Comparison of ENCODE assay signal across 9 mouse cellular contexts in genomic region chr13:21714725-21715124, GRCm38 (mm10). TPM values are rescaled to one million over a fixed set of nuclear protein-coding genes. Genes with fewer than 3 reads are reported as not detected.
DNase-seq lines count a peak whose midpoint lies in the region; ATAC-seq and TF ChIP-seq lines count a peak whose summit lies in the region.
"Had no signal": no experiment of that assay in that cellular context is flagged by ENCODE, and none has a peak within 500 bp of the region (broad histone marks: within the 10 kb centered on the region; RNA-seq: fewer than 3 reads in every experiment).

No protein-coding gene starts in this region.

- TF ChIP-seq CTCF in gastrocnemius, adult 2 months (IDR thresholded peaks at IDR 0.05) = peak; percentile 97

- no peaks in the 10 kb centered on the region for H3K27me3 ChIP-seq in intestine, embryonic 14.5 days (replicated peaks; ENCODE audit: control insufficient read depth, insufficient read depth, low read length)
- H3K27me3 ChIP-seq in limb, embryonic 11.5 days (ENCODE audit: control insufficient read depth, insufficient read depth, low read length) = no peaks in the 10 kb centered on the region
- H3K27me3 ChIP-seq in midbrain, embryonic 12.5 days = no peaks in the 10 kb centered on the region

- no peaks in the 10 kb centered on the region for H3K9me3 ChIP-seq in intestine, embryonic 14.5 days (ENCODE audit: control insufficient read depth, low read length)
- H3K9me3 ChIP-seq in limb, embryonic 11.5 days (ENCODE audit: control insufficient read depth, low read length) = no peaks in the 10 kb centered on the region
- H3K9me3 ChIP-seq in midbrain, embryonic 12.5 days = no peaks in the 10 kb centered on the region

- H3K4me2 ChIP-seq in intestine, embryonic 14.5 days (ENCODE audit: low read length) = peak overlapping the region; percentile 91
- H3K4me2 ChIP-seq in limb, embryonic 11.5 days (ENCODE audit: low read depth, severe bottlenecking) = peak overlapping the region; percentile 77
- peak overlapping the region; percentile 85 for H3K4me2 ChIP-seq in midbrain, embryonic 12.5 days (replicated peaks)

- H3K4me1 ChIP-seq in intestine, embryonic 14.5 days (replicated peaks; ENCODE audit: control insufficient read depth, insufficient read depth, low read length) = peaks cover 16% of the 10 kb centered on the region
- peaks cover 8% of the 10 kb centered on the region for H3K4me1 ChIP-seq in limb, embryonic 11.5 days (ENCODE audit: control insufficient read depth, insufficient read depth, low read length)
- peaks cover 23% of the 10 kb centered on the region for H3K4me1 ChIP-seq in midbrain, embryonic 12.5 days

- H3K36me3 ChIP-seq in intestine, embryonic 14.5 days (ENCODE audit: control insufficient read depth, insufficient read depth, low read length) = no peaks in the 10 kb centered on the region
- no peaks in the 10 kb centered on the region for H3K36me3 ChIP-seq in limb, embryonic 11.5 days (ENCODE audit: control insufficient read depth, insufficient read depth, low read length)
- no peaks in the 10 kb centered on the region for H3K36me3 ChIP-seq in midbrain, embryonic 12.5 days

- peak overlapping the region; percentile 73 for H3K9ac ChIP-seq in intestine, embryonic 14.5 days (ENCODE audit: low read length)
- no peak overlapping the region; the same call in 1 of the 2 replicates for H3K9ac ChIP-seq in limb, embryonic 11.5 days (ENCODE audit: low read length)
- peak overlapping the region; percentile 68 for H3K9ac ChIP-seq in midbrain, embryonic 12.5 days (replicated peaks)

- WGBS in intestine, embryonic 14.5 days = under 1% methylated on average over 7 of the region's 7 CpGs
- WGBS in limb, embryonic 11.5 days = 2% methylated on average over 7 of the region's 7 CpGs
- 3% methylated on average over 7 of the region's 7 CpGs for WGBS in midbrain, embryonic 12.5 days

- intact Hi-C loops in gastrocnemius, adult 2 months (cut with DNase I) = loop anchor here (1.0 to 10.0 kb wide), 7 partner anchors 20 to 1970 kb away; partner anchors contain the start of genes Hist1h1b, Hist1h2ac, Hist1h2af and Hist1h2ak

- H3K27ac ChIP-seq in gastrocnemius, adult 2 months = no peak overlapping the region
- H3K27ac ChIP-seq in intestine, embryonic 14.5 days (ENCODE audit: low read depth) = peak overlapping the region; percentile 98
- H3K27ac ChIP-seq in limb, embryonic 11.5 days (replicated peaks; ENCODE audit: low read depth, low read length) = peak overlapping the region; percentile 97
- H3K27ac ChIP-seq in midbrain, embryonic 12.5 days (replicated peaks) = peak overlapping the region; percentile 94

- ATAC-seq in intestine, embryonic 14.5 days (replicated peaks; ENCODE audit: low FRiP score, low TSS enrichment, low read depth) = 0 out of 2 replicates have a peak, but pooled peaks have one; percentile 7
- no peak for ATAC-seq in limb, embryonic 11.5 days (ENCODE audit: insufficient number of reproducible peaks, low FRiP score, low TSS enrichment, low read depth)
- no peak for ATAC-seq in midbrain, embryonic 12.5 days (ENCODE audit: low FRiP score, low read depth)

- peak overlapping the region; percentile 76 for H3K4me3 ChIP-seq in gastrocnemius, adult 2 months
- peak overlapping the region; percentile 50 for H3K4me3 ChIP-seq in intestine, embryonic 14.5 days (ENCODE audit: low read depth, low read length)
- peak overlapping the region; percentile 42 for H3K4me3 ChIP-seq in limb, embryonic 11.5 days (ENCODE audit: low read depth, low read length)
- peak overlapping the region; percentile 42 for H3K4me3 ChIP-seq in midbrain, embryonic 12.5 days

- DNase-seq in urinary bladder, postnatal 25 days (ENCODE audit: low spot score) = peak; percentile 46
- DNase-seq in urinary bladder, postnatal 4 days (ENCODE audit: low spot score in 2 of 2) = no peak
- peak; percentile 63 to 77 for DNase-seq in cerebellum, postnatal 36 days
- DNase-seq in gastrocnemius, adult 2 months = peak; percentile 40
- DNase-seq in intestine, embryonic 14.5 days (ENCODE audit: low spot score) = peak; percentile 68
- DNase-seq in limb, embryonic 11.5 days (ENCODE audit: low spot score) = peak; percentile 69
- peak; percentile 72 to 82 for DNase-seq in spleen, postnatal 4 days (ENCODE audit: low spot score in 2 of 2)

RNA-seq across cellular contexts. Expression of gene Hist1h2bl, which starts 1.2 kb away (rescaled TPM):
- total RNA-seq in gastrocnemius, adult 2 months (2021) = 1 to 10 TPM; 3.9 to 6.5 TPM
- 3.5 and 4.9 TPM in 2 replicates for polyA plus RNA-seq in intestine, embryonic 14.5 days (2014; fragmentation: Nextera tagmentation; extraction: Ambion mirVana)
- polyA plus RNA-seq in limb, embryonic 11.5 days (2014; fragmentation: Nextera tagmentation; extraction: Ambion mirVana) = 2.2 and 2.9 TPM in 2 replicates
- 2.2 and 3.1 TPM in 2 replicates for polyA plus RNA-seq in midbrain, embryonic 12.5 days (2016; fragmentation: Nextera tagmentation; extraction: Ambion mirVana)

RNA-seq across cellular contexts. Expression of gene Hist1h2ai, which starts 1.5 kb away (rescaled TPM):
- 1 to 10 TPM in 1 of 2 experiments, not detected in 1; 2.2 TPM for total RNA-seq in gastrocnemius, adult 2 months (2021)
- polyA plus RNA-seq in intestine, embryonic 14.5 days (2014; fragmentation: Nextera tagmentation; extraction: Ambion mirVana) = 26.2 and 47.7 TPM in 2 replicates
- polyA plus RNA-seq in limb, embryonic 11.5 days (2014; fragmentation: Nextera tagmentation; extraction: Ambion mirVana) = 16.9 and 20.4 TPM in 2 replicates
- 21.4 and 30.7 TPM in 2 replicates for polyA plus RNA-seq in midbrain, embryonic 12.5 days (2016; fragmentation: Nextera tagmentation; extraction: Ambion mirVana)

RNA-seq across cellular contexts. Expression of gene Hist1h3h, which starts 2.7 kb away (rescaled TPM):
- total RNA-seq in gastrocnemius, adult 2 months (2021) = 1 to 10 TPM; 1.2 to 2.1 TPM
- polyA plus RNA-seq in intestine, embryonic 14.5 days (2014; fragmentation: Nextera tagmentation; extraction: Ambion mirVana) = 7.7 and 18.4 TPM in 2 replicates
- polyA plus RNA-seq in limb, embryonic 11.5 days (2014; fragmentation: Nextera tagmentation; extraction: Ambion mirVana) = 13.2 and 15.5 TPM in 2 replicates
- 6.0 and 10.1 TPM in 2 replicates for polyA plus RNA-seq in midbrain, embryonic 12.5 days (2016; fragmentation: Nextera tagmentation; extraction: Ambion mirVana)
- total RNA-seq: gastrocnemius, adult 8-10 months had no signal

RNA-seq across cellular contexts. Expression of gene Hist1h2bm, which starts 7.1 kb away (rescaled TPM):
- total RNA-seq in gastrocnemius, adult 2 months (2021) = 1 to 10 TPM in 1 of 2 experiments, not detected in 1; 1.2 TPM
- 4.0 and 5.3 TPM in 2 replicates for polyA plus RNA-seq in intestine, embryonic 14.5 days (2014; fragmentation: Nextera tagmentation; extraction: Ambion mirVana)
- 7.6 and 9.2 TPM in 2 replicates for polyA plus RNA-seq in limb, embryonic 11.5 days (2014; fragmentation: Nextera tagmentation; extraction: Ambion mirVana)
- polyA plus RNA-seq in midbrain, embryonic 12.5 days (2016; fragmentation: Nextera tagmentation; extraction: Ambion mirVana) = 5.8 TPM in 2 replicates
- total RNA-seq: gastrocnemius, adult 8-10 months had no signal

RNA-seq across cellular contexts. Expression of gene Olfr1359, which starts 16.8 kb away (rescaled TPM):
- not detected for total RNA-seq in gastrocnemius, adult 2 months (2021)
- polyA plus RNA-seq in intestine, embryonic 14.5 days (2014; fragmentation: Nextera tagmentation; extraction: Ambion mirVana) = not detected in 2 replicates
- polyA plus RNA-seq in limb, embryonic 11.5 days (2014; fragmentation: Nextera tagmentation; extraction: Ambion mirVana) = not detected in 2 replicates
- not detected in 2 replicates for polyA plus RNA-seq in midbrain, embryonic 12.5 days (2016; fragmentation: Nextera tagmentation; extraction: Ambion mirVana)
- total RNA-seq: gastrocnemius, adult 8-10 months had no signal

Comparison
In these comparisons a context has a peak if more than half of its experiments do, and no peak if none do; other contexts are left out.
1. DNase-seq: peak in urinary bladder, postnatal 25 days (single experiment), cerebellum, postnatal 36 days (2 of 2), gastrocnemius, adult 2 months (single experiment), intestine, embryonic 14.5 days (single experiment), limb, embryonic 11.5 days (single experiment) and spleen, postnatal 4 days (2 of 2); none in urinary bladder, postnatal 4 days (0 of 2).
2. Peak in every context shown above with its lines, with median percentiles within 50 percentile points of each other: H3K4me3 ChIP-seq and H3K4me2 ChIP-seq.